Mouse (Mus musculus) liver, adult 2 months (tissue): ENCODE results near the gene Shank1. TPM values are rescaled to one million over a fixed set of nuclear protein-coding genes. Genes with fewer than 3 reads are reported as not detected.

Experiments used
- DNase-seq: peaks from one replicate; pipeline ENCODE4 v3.0.0-alpha.2; 2011; ENCODE audit warnings: low read depth, low spot score; ENCODE audit errors: extremely low read depth
- H3K27ac ChIP-seq: fragments of 200-500 bp; replicated peaks from 2 replicates; pipeline ENCODE4 v1.5.1; 2012; ENCODE audit warnings: low read depth, mild to moderate bottlenecking, control low read depth, inconsistent platforms, low read length; ENCODE audit not compliant: insufficient read depth
- H3K27me3 ChIP-seq: fragments of 200-500 bp; 2 replicates; pipeline ENCODE4 v1.6.1; 2012; ENCODE audit warnings: mild to moderate bottlenecking, moderate library complexity, low read length, inconsistent platforms; ENCODE audit not compliant: control insufficient read depth, insufficient read depth
- H3K36me3 ChIP-seq: fragments of 200-500 bp; 2 replicates; pipeline ENCODE4 v1.6.1; 2012; ENCODE audit warnings: low read length, inconsistent platforms; ENCODE audit not compliant: control insufficient read depth, insufficient read depth
- H3K4me1 ChIP-seq: fragments of 200-500 bp; 2 replicates; pipeline ENCODE4 v1.6.1; 2011; ENCODE audit warnings: low read length; ENCODE audit not compliant: control insufficient read depth, insufficient read depth
- H3K4me3 ChIP-seq: fragments of 200-500 bp; 2 replicates; pipeline ENCODE4 v1.5.1; 2011; ENCODE audit warnings: low read depth, mild to moderate bottlenecking, control low read depth, low read length, moderate library complexity; ENCODE audit not compliant: insufficient read depth
- H3K79me2 ChIP-seq: fragments of 200-500 bp; 2 replicates; pipeline ENCODE4 v1.6.1; 2012; ENCODE audit warnings: inconsistent platforms, mild to moderate bottlenecking, low read length, moderate library complexity; ENCODE audit not compliant: control insufficient read depth, insufficient read depth
- H3K9ac ChIP-seq: fragments of 200-500 bp; 2 replicates; pipeline ENCODE4 v1.6.1; 2012; ENCODE audit warnings: low read depth, mild to moderate bottlenecking, control low read depth, inconsistent platforms, low read length
- CTCF ChIP-seq: fragments of 200-500 bp; IDR thresholded peaks from 2 replicates; pipeline ENCODE4 v1.5.1; 2011; ENCODE audit warnings: low read depth, low read length, control low read depth
- POLR2A ChIP-seq: fragments of 200-500 bp; IDR thresholded peaks from 2 replicates; pipeline ENCODE4 v1.6.1; 2011; ENCODE audit warnings: low read length, control low read depth; ENCODE audit not compliant: insufficient read depth; ENCODE audit errors: extremely low read depth
- WGBS: fragments of 180-500 bp; shearing (Covaris S2); methylation state at CpG from one replicate; pipeline ENCODE4 v1.1.7; 2018; 5-methylcytosine and 5-hydroxymethylcytosine counted together
- polyA plus RNA-seq: library from polyadenylated mRNA; depleted of rRNA; stranded (reverse); fragments of >200 nt; gene quantifications from 2 replicates; pipeline ENCODE4 v1.2.3, GENCODE M21; 2012
- total RNA-seq: library from RNA; depleted of rRNA; stranded (reverse); fragments of >200 nt; gene quantifications from 2 replicates; pipeline ENCODE4 v1.2.3, GENCODE M21; 2014

Gene Shank1
- total and polyA plus RNA-seq, 2 experiments: 0.04 TPM; not detected in 1

- no peaks in the 10 kb centered on the region for H3K27me3 ChIP-seq
- H3K79me2 ChIP-seq: no peaks in the 10 kb centered on the region
- H3K27ac ChIP-seq: no peak overlapping the region
- no peak overlapping the region for H3K9ac ChIP-seq
- WGBS: 80% methylated on average over 10 of the region's 10 CpGs
- no peak for DNase-seq
- TF ChIP-seq POLR2A: no peak
- TF ChIP-seq CTCF: no peak
- no peaks in the 10 kb centered on the region for H3K36me3 ChIP-seq
- no peak overlapping the region for H3K4me3 ChIP-seq
- H3K4me1 ChIP-seq: no peaks in the 10 kb centered on the region
Observed at GRCm38 (mm10) chr7:44276461-44277249, 33.4 kb upstream of the Shank1 start.

- WGBS: 48% methylated on average over 2 of the region's 2 CpGs
- no peaks in the 10 kb centered on the region for H3K36me3 ChIP-seq
- no peak overlapping the region for H3K4me3 ChIP-seq
- H3K9ac ChIP-seq: no peak overlapping the region
- DNase-seq: peak; percentile 32
- H3K4me1 ChIP-seq: no peaks in the 10 kb centered on the region
- H3K79me2 ChIP-seq: no peaks in the 10 kb centered on the region
- TF ChIP-seq CTCF (peak; percentile 53; the same call in 1 of the 2 replicates), POLR2A (no peak)
- H3K27ac ChIP-seq: no peak overlapping the region
- no peaks in the 10 kb centered on the region for H3K27me3 ChIP-seq
Observed at GRCm38 (mm10) chr7:44277250-44277622, 32.8 kb upstream of the Shank1 start.

DNA sequence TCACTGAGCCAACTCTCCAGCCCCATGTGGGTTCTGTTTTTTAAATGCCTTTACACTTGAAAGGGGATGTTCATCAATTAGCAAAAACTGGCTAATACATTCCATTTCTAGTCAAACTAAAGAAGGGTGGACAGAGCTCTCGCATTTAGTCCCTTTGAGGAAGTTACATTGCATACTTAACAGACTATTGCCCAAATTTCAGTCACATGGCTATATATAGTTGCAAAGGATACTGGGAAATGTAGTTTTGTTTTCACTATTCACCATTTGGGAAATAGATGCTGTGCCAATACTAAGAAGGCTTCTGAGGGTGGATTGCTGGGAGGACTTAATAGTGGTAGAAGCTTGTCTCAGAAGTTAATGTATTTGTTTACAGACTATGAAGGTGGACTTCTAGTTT, 29.1 kb upstream of the Shank1 start:
- TF ChIP-seq CTCF: no peak
- TF ChIP-seq POLR2A: no peak
- no peak overlapping the region for H3K9ac ChIP-seq
- H3K27me3 ChIP-seq: no peaks in the 10 kb centered on the region
- no peak overlapping the region for H3K4me3 ChIP-seq
- no peaks in the 10 kb centered on the region for H3K79me2 ChIP-seq
- DNase-seq: no peak
- H3K4me1 ChIP-seq: no peaks in the 10 kb centered on the region
- H3K36me3 ChIP-seq: no peaks in the 10 kb centered on the region
- WGBS: 54% methylated on average over 1 of the region's 1 CpGs
- no peak overlapping the region for H3K27ac ChIP-seq

DNA sequence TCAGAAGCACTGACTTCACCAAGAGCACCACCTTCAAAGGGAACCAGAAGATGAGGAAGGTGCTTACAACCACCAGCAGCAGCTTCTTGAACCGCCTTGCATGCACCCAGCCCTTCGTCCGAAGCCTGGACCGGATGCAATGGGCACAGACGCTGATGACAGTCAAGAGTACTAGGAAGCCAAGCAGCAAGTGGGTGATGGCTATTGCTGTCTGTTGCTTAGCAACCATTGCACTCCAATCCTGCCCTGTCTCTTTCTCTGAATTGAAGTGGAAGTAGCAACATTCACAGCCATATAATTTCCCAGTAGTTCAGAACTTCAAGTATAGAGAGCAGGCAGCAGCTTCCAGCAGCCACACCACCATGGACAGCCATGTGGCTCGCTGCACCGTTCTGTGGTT, 28.5 kb upstream of the Shank1 start:
- WGBS: 82% methylated on average over 7 of the region's 7 CpGs
- Histone ChIP-seq H3K36me3 (no peaks in the 10 kb centered on the region), H3K4me1 (no peaks in the 10 kb centered on the region), H3K79me2 (no peaks in the 10 kb centered on the region), H3K9ac (no peak overlapping the region), H3K27ac (no peak overlapping the region), H3K4me3 (no peak overlapping the region), H3K27me3 (no peaks in the 10 kb centered on the region)
- TF ChIP-seq CTCF (no peak), POLR2A (no peak)
- DNase-seq: no peak

DNA sequence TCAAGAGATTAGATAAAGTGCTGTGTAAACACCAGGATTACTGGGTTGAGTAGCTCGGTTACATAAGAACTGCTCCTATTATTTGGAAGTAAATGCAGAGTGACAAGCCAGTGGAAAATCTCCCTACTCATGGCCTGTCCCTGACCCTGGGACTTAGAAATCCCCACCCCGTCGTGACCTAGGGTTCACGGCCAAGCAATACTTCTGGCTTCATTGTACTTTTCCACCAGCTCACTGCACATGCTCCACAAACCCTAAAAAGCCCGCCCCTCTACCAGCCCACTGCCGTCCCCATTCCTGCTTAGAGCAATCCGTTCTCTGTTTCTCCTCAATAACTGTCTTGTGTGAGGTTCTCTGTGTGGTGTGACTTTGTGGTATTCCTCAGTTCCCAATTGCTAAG, 22.3 kb upstream of the Shank1 start:
- H3K4me3 ChIP-seq: no peak overlapping the region
- H3K27me3 ChIP-seq: no peaks in the 10 kb centered on the region
- no peak overlapping the region for H3K27ac ChIP-seq
- no peaks in the 10 kb centered on the region for H3K36me3 ChIP-seq
- TF ChIP-seq POLR2A (no peak), CTCF (no peak)
- 39% methylated on average over 7 of the region's 7 CpGs for WGBS
- peak; percentile 8 for DNase-seq
- no peaks in the 10 kb centered on the region for H3K79me2 ChIP-seq
- H3K9ac ChIP-seq: no peak overlapping the region
- H3K4me1 ChIP-seq: no peaks in the 10 kb centered on the region

GRCm38 (mm10) chr7:44290986-44291385, 19.1 kb upstream of the Shank1 start:
- no peak for DNase-seq
- 73% methylated on average over 4 of the region's 4 CpGs for WGBS

More at GRCm38 (mm10) chr7:44290986-44291385, 19.1 kb upstream of the Shank1 start:
- no peak overlapping the region for H3K27ac ChIP-seq
- H3K27me3 ChIP-seq: no peaks in the 10 kb centered on the region
- H3K9ac ChIP-seq: no peak overlapping the region
- no peaks in the 10 kb centered on the region for H3K4me1 ChIP-seq
- H3K4me3 ChIP-seq: no peak overlapping the region
- TF ChIP-seq CTCF: no peak
- no peak for TF ChIP-seq POLR2A
- H3K79me2 ChIP-seq: no peaks in the 10 kb centered on the region
- H3K36me3 ChIP-seq: no peaks in the 10 kb centered on the region
